Mouse (Mus musculus): ENCODE results near the gene Kcnip1. TPM values are rescaled to one million over a fixed set of nuclear protein-coding genes. Genes with fewer than 3 reads are reported as not detected.

Kcnip1 gene
- polyA plus RNA-seq, 1 experiment from 2014 or later: 7.8 TPM

DNA sequence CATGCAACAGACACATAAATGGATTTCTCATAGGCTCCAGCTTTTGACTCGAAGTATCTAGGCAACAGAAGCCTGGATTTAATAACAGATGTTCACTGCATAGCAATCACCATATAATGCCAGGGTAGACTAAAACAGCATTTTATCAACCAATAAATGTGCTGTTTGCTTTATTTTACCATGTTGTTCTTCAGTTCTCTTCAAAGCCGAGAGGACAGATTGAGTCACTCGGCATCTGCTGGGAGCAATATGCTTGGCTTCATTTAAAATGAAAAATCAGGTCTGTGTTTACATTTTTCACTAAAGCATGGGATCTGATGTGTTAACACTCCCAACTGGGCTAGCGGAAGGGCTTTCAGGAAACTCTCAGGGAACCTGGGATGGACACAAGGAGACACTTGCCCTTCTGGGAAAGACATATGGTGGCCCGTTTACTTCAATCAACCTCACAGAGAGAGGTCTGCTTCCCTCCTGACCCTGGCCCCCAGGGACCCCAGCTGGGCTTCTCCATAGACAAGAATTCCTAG, 220.3 kb downstream of the Kcnip1 start:
- H3K9me3 ChIP-seq (ENCODE audit: control insufficient read depth, low read length): no peaks in the 10 kb centered on the region
- H3K27ac ChIP-seq (ENCODE audit: low read depth, low read length): no peak overlapping the region
- H3K27me3 ChIP-seq (ENCODE audit: control insufficient read depth, insufficient read depth, low read length): no peaks in the 10 kb centered on the region
- DNase-seq (ENCODE audit: low spot score) (no peak), ATAC-seq (replicated peaks; ENCODE audit: low FRiP score) (no peak)
- H3K9ac ChIP-seq (ENCODE audit: low read length): no peak overlapping the region
- H3K36me3 ChIP-seq (ENCODE audit: control insufficient read depth, insufficient read depth, low read length): no peaks in the 10 kb centered on the region
- H3K4me3 ChIP-seq (ENCODE audit: low read depth, low read length): no peak overlapping the region
- no peak overlapping the region for H3K4me2 ChIP-seq (ENCODE audit: low read depth, low read length, severe bottlenecking)
- 66% methylated on average over 5 of the region's 5 CpGs for WGBS
- H3K4me1 ChIP-seq (replicated peaks; ENCODE audit: control insufficient read depth, insufficient read depth, low read length): no peaks in the 10 kb centered on the region

DNA sequence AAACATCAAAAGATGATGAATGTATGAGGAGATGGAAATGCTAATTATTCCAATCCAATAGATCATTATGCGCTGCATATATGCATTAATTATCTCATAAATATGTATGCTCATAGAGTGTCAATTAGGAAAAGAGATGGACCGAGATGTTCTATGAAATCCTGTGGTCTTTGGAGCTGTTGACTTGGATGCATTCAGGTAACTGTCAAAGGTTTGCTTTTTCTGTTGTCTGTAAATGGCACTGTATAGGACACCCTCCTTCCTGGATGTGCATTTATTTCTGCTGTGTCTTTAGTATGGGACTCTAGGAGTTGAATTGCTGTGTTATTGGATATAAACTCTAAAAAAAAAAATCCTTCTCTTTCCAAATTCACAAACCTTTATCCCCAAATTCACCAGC, 220.9 kb downstream of the Kcnip1 start:
- 83% methylated on average over 2 of the region's 2 CpGs for WGBS
- Histone ChIP-seq H3K9ac (ENCODE audit: low read length) (no peak overlapping the region), H3K36me3 (ENCODE audit: control insufficient read depth, insufficient read depth, low read length) (no peaks in the 10 kb centered on the region), H3K4me2 (ENCODE audit: low read depth, low read length, severe bottlenecking) (no peak overlapping the region), H3K27me3 (ENCODE audit: control insufficient read depth, insufficient read depth, low read length) (no peaks in the 10 kb centered on the region), H3K9me3 (ENCODE audit: control insufficient read depth, low read length) (no peaks in the 10 kb centered on the region), H3K4me1 (replicated peaks; ENCODE audit: control insufficient read depth, insufficient read depth, low read length) (no peaks in the 10 kb centered on the region), H3K27ac (ENCODE audit: low read depth, low read length) (no peak overlapping the region), H3K4me3 (ENCODE audit: low read depth, low read length) (no peak overlapping the region)
- DNase-seq (ENCODE audit: low spot score) (no peak), ATAC-seq (replicated peaks; ENCODE audit: low FRiP score) (no peak)

DNA sequence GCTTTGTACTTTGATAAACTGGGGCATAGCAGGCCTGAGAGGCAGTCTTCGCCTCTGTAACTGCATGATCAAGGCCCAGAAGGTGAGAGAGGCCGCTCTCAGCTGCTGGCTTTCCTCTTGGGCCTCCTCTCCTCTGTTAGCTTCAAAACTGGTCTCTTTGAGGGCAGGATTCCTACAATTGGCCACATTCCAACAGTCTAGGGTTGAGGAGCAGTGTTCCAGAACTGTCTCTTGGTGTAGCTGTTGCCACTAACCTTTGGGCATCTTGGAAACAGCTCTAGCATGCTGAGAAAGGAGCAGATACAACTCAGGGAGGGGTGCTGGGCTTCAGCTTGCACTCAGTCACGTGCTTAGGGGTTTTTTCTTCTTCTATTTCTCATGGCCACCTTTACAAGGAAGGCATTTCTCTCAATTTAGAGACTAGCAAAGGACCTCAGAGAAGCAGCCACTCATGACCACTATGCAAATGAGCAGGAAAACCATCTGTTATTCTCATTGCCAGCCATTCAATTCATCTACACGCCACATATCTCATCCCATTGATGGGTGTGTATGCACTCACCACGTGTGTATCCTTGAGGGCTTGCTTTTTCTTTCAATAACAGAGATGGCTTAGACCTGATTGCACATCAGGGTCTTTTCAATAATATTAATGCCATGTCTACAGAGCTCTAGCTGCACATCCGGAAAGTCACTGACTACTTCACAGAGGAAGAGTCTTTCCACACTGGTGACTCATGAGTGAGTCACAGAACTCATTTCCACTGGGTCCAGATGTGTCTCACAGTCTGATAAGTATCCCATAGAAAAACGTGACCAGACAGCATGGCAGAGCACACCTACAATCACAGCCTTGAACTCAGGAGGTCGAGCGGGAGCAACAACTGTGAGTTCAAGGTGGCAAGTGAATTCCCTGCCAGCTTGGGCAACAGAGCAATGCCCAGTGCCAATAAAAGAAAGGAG, 225.7 kb downstream of the Kcnip1 start:
- H3K27me3 ChIP-seq (ENCODE audit: control insufficient read depth, insufficient read depth, low read length): no peaks in the 10 kb centered on the region
- no peaks in the 10 kb centered on the region for H3K36me3 ChIP-seq (ENCODE audit: control insufficient read depth, insufficient read depth, low read length)
- 82% methylated on average over 9 of the region's 9 CpGs for WGBS
- DNase-seq (ENCODE audit: low spot score): no peak
- no peak overlapping the region for H3K4me2 ChIP-seq (ENCODE audit: low read depth, low read length, severe bottlenecking)
- no peaks in the 10 kb centered on the region for H3K4me1 ChIP-seq (replicated peaks; ENCODE audit: control insufficient read depth, insufficient read depth, low read length)
- no peak overlapping the region for H3K27ac ChIP-seq (ENCODE audit: low read depth, low read length)
- H3K4me3 ChIP-seq (ENCODE audit: low read depth, low read length): no peak overlapping the region
- no peak overlapping the region for H3K9ac ChIP-seq (ENCODE audit: low read length)
- no peaks in the 10 kb centered on the region for H3K9me3 ChIP-seq (ENCODE audit: control insufficient read depth, low read length)
- ATAC-seq (replicated peaks; ENCODE audit: low FRiP score): no peak

DNA sequence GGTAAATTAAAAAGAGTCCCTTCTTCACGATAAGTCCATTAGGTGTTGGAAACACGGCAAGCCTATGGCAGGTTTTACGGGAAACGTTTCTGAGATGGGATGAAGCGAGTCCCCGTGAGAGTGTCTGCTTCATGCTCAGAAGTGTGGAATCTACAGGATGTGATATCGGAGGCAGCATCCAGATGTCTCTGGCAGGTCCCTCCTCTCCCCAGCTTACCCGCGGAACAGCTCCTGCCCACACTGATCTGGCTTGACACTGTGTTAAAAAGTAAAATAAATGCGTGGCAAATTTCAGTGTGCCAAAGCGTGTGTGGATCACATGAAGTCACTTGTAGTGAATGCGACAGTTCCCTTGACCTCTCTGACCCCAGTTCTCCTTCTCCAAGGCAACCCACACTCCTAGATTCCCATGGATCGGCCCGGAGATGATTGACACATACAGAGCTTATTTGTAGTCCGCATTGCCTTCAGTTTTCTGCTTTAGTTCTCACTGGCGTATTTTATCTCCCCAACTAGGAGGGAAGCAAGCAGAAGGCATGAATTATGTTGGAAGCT, 231.7 kb downstream of the Kcnip1 start:
- Histone ChIP-seq H3K4me2 (ENCODE audit: low read depth, low read length, severe bottlenecking) (no peak overlapping the region), H3K36me3 (ENCODE audit: control insufficient read depth, insufficient read depth, low read length) (no peaks in the 10 kb centered on the region), H3K27me3 (ENCODE audit: control insufficient read depth, insufficient read depth, low read length) (no peaks in the 10 kb centered on the region), H3K27ac (ENCODE audit: low read depth, low read length) (no peak overlapping the region), H3K4me1 (replicated peaks; ENCODE audit: control insufficient read depth, insufficient read depth, low read length) (no peaks in the 10 kb centered on the region), H3K9me3 (ENCODE audit: control insufficient read depth, low read length) (no peaks in the 10 kb centered on the region), H3K4me3 (ENCODE audit: low read depth, low read length) (no peak overlapping the region), H3K9ac (ENCODE audit: low read length) (no peak overlapping the region)
- ATAC-seq (replicated peaks; ENCODE audit: low FRiP score): no peak
- WGBS: 86% methylated on average over 16 of the region's 16 CpGs
- DNase-seq (ENCODE audit: low spot score): no peak

DNA sequence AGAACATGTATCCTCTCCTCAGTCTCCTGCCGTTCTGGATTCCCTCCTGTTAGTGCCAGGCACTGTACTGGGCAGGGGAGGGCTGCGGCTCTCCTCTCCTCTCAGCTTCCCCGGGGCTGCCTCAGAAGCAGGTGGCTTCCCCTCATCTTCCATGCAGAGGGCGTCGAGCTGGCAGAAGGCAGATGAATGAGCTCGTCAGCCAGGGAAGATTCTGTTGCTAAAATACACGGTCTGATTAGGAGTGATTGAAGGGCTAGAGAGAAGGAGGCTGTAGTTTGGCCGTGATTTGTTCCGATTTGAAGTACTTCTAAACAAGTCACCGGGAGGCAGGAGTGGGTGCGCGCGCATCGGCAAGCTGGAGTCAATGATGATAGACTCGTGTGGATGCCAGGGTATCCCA, 236.3 kb downstream of the Kcnip1 start:
- H3K9ac ChIP-seq (ENCODE audit: low read length): no peak overlapping the region
- no peak overlapping the region for H3K4me3 ChIP-seq (ENCODE audit: low read depth, low read length)
- H3K27ac ChIP-seq (ENCODE audit: low read depth, low read length): no peak overlapping the region
- H3K27me3 ChIP-seq (ENCODE audit: control insufficient read depth, insufficient read depth, low read length): no peaks in the 10 kb centered on the region
- H3K4me1 ChIP-seq (replicated peaks; ENCODE audit: control insufficient read depth, insufficient read depth, low read length): no peaks in the 10 kb centered on the region
- H3K36me3 ChIP-seq (ENCODE audit: control insufficient read depth, insufficient read depth, low read length): no peaks in the 10 kb centered on the region
- 74% methylated on average over 15 of the region's 15 CpGs for WGBS
- no peaks in the 10 kb centered on the region for H3K9me3 ChIP-seq (ENCODE audit: control insufficient read depth, low read length)
- ATAC-seq (replicated peaks; ENCODE audit: low FRiP score): no peak
- no peak overlapping the region for H3K4me2 ChIP-seq (ENCODE audit: low read depth, low read length, severe bottlenecking)
- DNase-seq (ENCODE audit: low spot score): no peak

DNA sequence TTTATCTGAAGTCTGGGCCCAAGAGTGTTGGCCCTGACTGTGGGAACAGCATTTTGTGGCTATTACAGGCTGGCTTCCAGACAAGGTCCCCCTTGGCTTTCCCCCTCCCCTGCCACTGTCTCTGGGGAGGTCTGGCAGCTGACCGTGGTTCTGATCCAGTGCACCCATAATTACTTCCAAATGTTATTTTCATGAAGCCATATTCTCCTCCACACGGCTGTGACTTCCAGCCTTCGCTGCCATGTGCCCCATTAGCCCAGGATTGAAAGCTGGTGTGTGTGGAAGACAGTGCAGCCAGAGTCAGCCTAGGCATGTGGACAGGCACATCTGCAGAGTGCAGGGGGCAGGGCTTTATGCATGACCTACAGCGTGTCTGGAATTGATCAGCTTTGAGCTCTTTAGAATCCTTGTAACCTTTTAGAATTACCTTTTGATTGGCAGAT, 240.5 kb downstream of the Kcnip1 start:
- DNase-seq (ENCODE audit: low spot score): no peak
- Histone ChIP-seq H3K36me3 (ENCODE audit: control insufficient read depth, insufficient read depth, low read length) (no peaks in the 10 kb centered on the region), H3K4me2 (ENCODE audit: low read depth, low read length, severe bottlenecking) (no peak overlapping the region), H3K4me3 (ENCODE audit: low read depth, low read length) (no peak overlapping the region), H3K4me1 (replicated peaks; ENCODE audit: control insufficient read depth, insufficient read depth, low read length) (no peaks in the 10 kb centered on the region), H3K9ac (ENCODE audit: low read length) (no peak overlapping the region), H3K27ac (ENCODE audit: low read depth, low read length) (no peak overlapping the region), H3K9me3 (ENCODE audit: control insufficient read depth, low read length) (no peaks in the 10 kb centered on the region), H3K27me3 (ENCODE audit: control insufficient read depth, insufficient read depth, low read length) (no peaks in the 10 kb centered on the region)
- no peak for ATAC-seq (replicated peaks; ENCODE audit: low FRiP score)
- 66% methylated on average over 4 of the region's 4 CpGs for WGBS

DNA sequence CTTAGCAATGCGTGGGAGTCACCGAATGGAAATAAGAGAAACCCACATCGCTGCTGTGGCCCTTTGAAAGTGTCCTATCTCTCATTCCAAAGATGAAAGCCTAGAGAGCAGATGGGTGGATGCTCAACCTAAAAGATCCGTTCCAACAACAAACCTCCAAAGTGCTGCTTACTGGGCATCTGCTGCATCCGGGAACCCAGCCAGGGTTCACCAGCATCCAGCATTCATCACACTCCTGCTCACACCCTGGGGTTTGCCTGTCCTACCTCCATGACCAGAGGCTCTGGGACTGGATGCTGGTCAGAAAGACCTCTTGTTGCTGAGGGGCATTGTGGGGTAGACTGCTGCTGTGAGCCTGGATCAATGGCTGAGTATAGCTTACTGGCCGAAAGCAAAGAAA, 241.4 kb downstream of the Kcnip1 start:
- Histone ChIP-seq H3K4me1 (replicated peaks; ENCODE audit: control insufficient read depth, insufficient read depth, low read length) (no peaks in the 10 kb centered on the region), H3K27ac (ENCODE audit: low read depth, low read length) (no peak overlapping the region), H3K36me3 (ENCODE audit: control insufficient read depth, insufficient read depth, low read length) (no peaks in the 10 kb centered on the region), H3K4me3 (ENCODE audit: low read depth, low read length) (no peak overlapping the region), H3K9ac (ENCODE audit: low read length) (no peak overlapping the region), H3K4me2 (ENCODE audit: low read depth, low read length, severe bottlenecking) (no peak overlapping the region), H3K27me3 (ENCODE audit: control insufficient read depth, insufficient read depth, low read length) (no peaks in the 10 kb centered on the region), H3K9me3 (ENCODE audit: control insufficient read depth, low read length) (no peaks in the 10 kb centered on the region)
- WGBS: 89% methylated on average over 6 of the region's 6 CpGs
- DNase-seq (ENCODE audit: low spot score) (no peak), ATAC-seq (replicated peaks; ENCODE audit: low FRiP score) (no peak)

DNA sequence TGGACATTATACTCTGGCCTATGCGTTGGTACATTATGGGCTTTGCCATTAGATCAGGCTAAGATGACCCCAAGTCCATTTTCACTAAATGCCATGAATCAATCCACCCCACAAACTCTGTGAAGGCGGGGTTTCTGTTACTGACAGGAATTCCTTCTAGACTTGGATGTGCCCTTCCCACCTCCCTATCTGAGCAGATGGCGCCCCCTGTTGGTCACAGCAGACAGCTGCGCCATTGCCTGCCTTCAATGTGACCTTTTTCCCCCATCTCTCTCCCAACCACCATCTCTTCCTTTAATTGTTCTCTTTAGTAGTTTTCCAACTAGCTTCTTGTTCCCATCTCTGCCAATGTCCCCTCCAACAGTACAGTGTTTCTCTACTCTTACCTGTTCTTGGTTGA, 243.0 kb downstream of the Kcnip1 start:
- DNase-seq (ENCODE audit: low spot score) (no peak), ATAC-seq (replicated peaks; ENCODE audit: low FRiP score) (no peak)
- Histone ChIP-seq H3K36me3 (ENCODE audit: control insufficient read depth, insufficient read depth, low read length) (no peaks in the 10 kb centered on the region), H3K9me3 (ENCODE audit: control insufficient read depth, low read length) (no peaks in the 10 kb centered on the region), H3K4me3 (ENCODE audit: low read depth, low read length) (no peak overlapping the region), H3K4me2 (ENCODE audit: low read depth, low read length, severe bottlenecking) (no peak overlapping the region), H3K27ac (ENCODE audit: low read depth, low read length) (no peak overlapping the region), H3K9ac (ENCODE audit: low read length) (no peak overlapping the region), H3K4me1 (replicated peaks; ENCODE audit: control insufficient read depth, insufficient read depth, low read length) (no peaks in the 10 kb centered on the region), H3K27me3 (ENCODE audit: control insufficient read depth, insufficient read depth, low read length) (no peaks in the 10 kb centered on the region)
- 86% methylated on average over 4 of the region's 4 CpGs for WGBS
